Comparison of ENCODE assay signal across 8 mouse cellular contexts in the genomic region with DNA sequence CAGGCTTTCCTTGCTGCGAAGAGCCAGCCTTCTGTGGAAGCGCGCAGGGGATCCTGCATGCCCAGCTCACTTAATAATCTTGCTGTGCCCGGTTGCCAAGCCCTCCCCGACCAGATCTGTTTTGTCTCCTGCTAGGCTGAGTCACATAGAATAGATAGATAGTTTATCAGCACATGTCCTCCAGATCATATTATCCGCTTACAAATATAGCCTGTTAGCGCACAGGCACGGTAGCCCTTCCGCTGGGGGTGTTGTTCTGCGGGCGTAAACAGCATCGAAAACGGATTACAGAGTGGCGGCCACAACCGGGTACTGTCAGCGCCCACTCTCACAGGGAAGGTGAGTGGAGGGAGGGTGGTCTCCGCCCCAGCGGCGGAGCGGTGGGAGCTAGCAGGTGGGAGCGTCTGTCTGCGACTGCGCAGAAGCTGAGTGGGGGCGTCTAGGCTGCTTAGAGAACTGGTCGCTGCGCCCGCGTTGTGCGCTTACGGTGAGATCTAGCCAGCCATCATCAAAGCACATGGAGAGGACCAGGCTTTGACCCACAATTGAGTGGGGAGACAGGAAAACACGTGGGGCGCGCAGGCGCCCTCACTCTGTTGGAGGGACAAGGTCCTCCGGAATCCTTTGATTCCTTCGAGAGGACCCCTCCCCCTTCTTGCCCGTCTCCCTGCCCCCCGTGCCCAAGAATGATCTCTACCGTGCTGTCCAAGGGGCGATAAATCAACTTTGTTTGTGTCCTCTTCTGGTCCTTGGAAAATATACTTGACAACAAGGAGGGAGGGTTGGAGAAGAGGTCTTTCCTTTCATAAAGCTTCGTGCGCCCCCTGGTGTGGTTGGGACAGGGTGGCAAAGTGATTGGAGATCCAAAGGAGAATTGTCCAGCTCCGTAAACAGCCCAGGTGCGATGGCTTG. TPM values are rescaled to one million over a fixed set of nuclear protein-coding genes. Genes with fewer than 3 reads are reported as not detected.
DNase-seq lines count a peak whose midpoint lies in the region; ATAC-seq lines count a peak whose summit lies in the region.

No protein-coding gene starts in this region.

- peak; percentile 52 for ATAC-seq in activated CD4-positive, CD25-positive, alpha-beta regulatory T cell, adult 4 months
- peak; percentile 64 for ATAC-seq in inflammation-experienced regulatory T-cells, adult 6 months

- H3K4me3 ChIP-seq in macrophage (ENCODE audit: inconsistent target), result peak overlapping the region; percentile 8; the same call in 1 of the 2 replicates

- H3K36me3 ChIP-seq in macrophage (ENCODE audit: inconsistent target), result no peaks in the 10 kb centered on the region

- WGBS in macrophage (ENCODE audit: missing documents), result 8% methylated on average over 43 of the region's 44 CpGs

- no peaks in the 10 kb centered on the region for H3K79me2 ChIP-seq in macrophage (ENCODE audit: inconsistent target)

- no peak overlapping the region for H3K27ac ChIP-seq in macrophage

- peak; percentile 83 for DNase-seq in embryo, embryonic 10 days (ENCODE audit: low spot score)
- DNase-seq in gastrocnemius, postnatal 25 days, result peak; percentile 56
- DNase-seq in left cerebral cortex, adult 8-10 months (ENCODE audit: low spot score in 2 of 2), result peak; percentile 38 to 57
- DNase-seq in right cerebral cortex, adult 2 months (ENCODE audit: low spot score in 2 of 2), result peak; percentile 77 to 80
- DNase-seq in urinary bladder, postnatal 4 days (ENCODE audit: low spot score in 2 of 2), result peak; percentile 30 to 76

RNA-seq across cellular contexts. Expression of gene Lrrc2, which starts 2.5 kb away (rescaled TPM):
- under 1 TPM; 0.13 to 0.58 TPM for polyA plus RNA-seq in activated CD4-positive, CD25-positive, alpha-beta regulatory T cell, adult 4 months (2017; shearing (Covaris generic))
- 10 to 100 TPM; 52.4 to 64.1 TPM for total RNA-seq in gastrocnemius, postnatal 25 days (2021)
- polyA plus RNA-seq in inflammation-experienced regulatory T-cells, adult 6 months (2017; shearing (Covaris generic)), result under 1 TPM in 2 of 3 experiments, not detected in 1; 0.20 to 0.42 TPM
- total RNA-seq in left cerebral cortex, adult 8-10 months (2022), result 1 to 10 TPM in 3 of 4 experiments, under 1 TPM in 1; 0.70 to 2.1 (median 1.5) TPM
- total RNA-seq in macrophage (2018; cell fraction: chromatin; rRNA removed), result not detected
- under 1 TPM in 3 of 26 experiments, not detected in 23; 0.03 to 0.05 (median 0.04) TPM for total RNA-seq in macrophage (2018; cell fraction: cytosol; rRNA removed)
- total RNA-seq in macrophage (2018; cell fraction: nucleus; rRNA removed), result not detected
- not detected in 3 replicates for polyA plus RNA-seq in macrophage (2018)

RNA-seq across cellular contexts. Expression of gene Tdgf1, which starts 7.8 kb away (rescaled TPM):
- polyA plus RNA-seq in activated CD4-positive, CD25-positive, alpha-beta regulatory T cell, adult 4 months (2017; shearing (Covaris generic)), result 1 to 10 TPM; 2.2 TPM
- not detected for total RNA-seq in gastrocnemius, postnatal 25 days (2021)
- polyA plus RNA-seq in inflammation-experienced regulatory T-cells, adult 6 months (2017; shearing (Covaris generic)), result 1 to 10 TPM in 2 of 3 experiments, under 1 TPM in 1; 0.73 to 2.6 (median 2.5) TPM
- total RNA-seq in left cerebral cortex, adult 8-10 months (2022), result under 1 TPM in 2 of 4 experiments, not detected in 2; 0.77 to 0.84 TPM
- 10 to 100 TPM in 1 of 26 experiments, 1 to 10 TPM in 10, under 1 TPM in 2, not detected in 13; 0.92 to 21.6 (median 3.6) TPM for total RNA-seq in macrophage (2018; cell fraction: chromatin; rRNA removed)
- total RNA-seq in macrophage (2018; cell fraction: cytosol; rRNA removed), result 1 to 10 TPM in 1 of 26 experiments, under 1 TPM in 9, not detected in 16; 0.07 to 1.1 (median 0.23) TPM
- total RNA-seq in macrophage (2018; cell fraction: nucleus; rRNA removed), result 10 to 100 TPM in 5 of 26 experiments, 1 to 10 TPM in 8, under 1 TPM in 1, not detected in 12; 0.29 to 24.7 (median 5.8) TPM
- polyA plus RNA-seq in macrophage (2018), result not detected in 3 replicates

RNA-seq across cellular contexts. Expression of gene Rtp3, which starts 36.6 kb away (rescaled TPM):
- not detected for polyA plus RNA-seq in activated CD4-positive, CD25-positive, alpha-beta regulatory T cell, adult 4 months (2017; shearing (Covaris generic))
- total RNA-seq in gastrocnemius, postnatal 25 days (2021), result 1 to 10 TPM in 1 of 2 experiments, under 1 TPM in 1; 0.70 to 1.3 TPM
- polyA plus RNA-seq in inflammation-experienced regulatory T-cells, adult 6 months (2017; shearing (Covaris generic)), result not detected
- under 1 TPM in 3 of 4 experiments, not detected in 1; 0.26 to 0.48 (median 0.39) TPM for total RNA-seq in left cerebral cortex, adult 8-10 months (2022)
- not detected for total RNA-seq in macrophage (2018; cell fraction: chromatin; rRNA removed)
- total RNA-seq in macrophage (2018; cell fraction: cytosol; rRNA removed), result not detected
- total RNA-seq in macrophage (2018; cell fraction: nucleus; rRNA removed), result not detected
- not detected in 3 replicates for polyA plus RNA-seq in macrophage (2018)

RNA-seq across cellular contexts. Expression of gene Fam240a, which starts 37.1 kb away (rescaled TPM):
- under 1 TPM in 1 of 2 experiments, not detected in 1; 0.95 TPM for polyA plus RNA-seq in activated CD4-positive, CD25-positive, alpha-beta regulatory T cell, adult 4 months (2017; shearing (Covaris generic))
- total RNA-seq in gastrocnemius, postnatal 25 days (2021), result 1 to 10 TPM; 2.0 to 2.7 TPM
- not detected for polyA plus RNA-seq in inflammation-experienced regulatory T-cells, adult 6 months (2017; shearing (Covaris generic))
- not detected for total RNA-seq in left cerebral cortex, adult 8-10 months (2022)
- not detected for total RNA-seq in macrophage (2018; cell fraction: chromatin; rRNA removed)
- total RNA-seq in macrophage (2018; cell fraction: cytosol; rRNA removed), result not detected
- total RNA-seq in macrophage (2018; cell fraction: nucleus; rRNA removed), result not detected
- not detected in 3 replicates for polyA plus RNA-seq in macrophage (2018)
